Mouse (Mus musculus): Measurements from ENCODE around the gene Gars. TPM values are rescaled to one million over a fixed set of nuclear protein-coding genes. Genes with fewer than 3 reads are reported as not detected.

Gars gene
- total RNA-seq, 1 experiment from 2014 or later, result 116 TPM

- no peak for ATAC-seq (replicated peaks; ENCODE audit: low read depth, poor library complexity, severe bottlenecking)
Measured at GRCm38 (mm10) chr6:55027642-55028041, 10.2 kb upstream of the Gars start.

DNA sequence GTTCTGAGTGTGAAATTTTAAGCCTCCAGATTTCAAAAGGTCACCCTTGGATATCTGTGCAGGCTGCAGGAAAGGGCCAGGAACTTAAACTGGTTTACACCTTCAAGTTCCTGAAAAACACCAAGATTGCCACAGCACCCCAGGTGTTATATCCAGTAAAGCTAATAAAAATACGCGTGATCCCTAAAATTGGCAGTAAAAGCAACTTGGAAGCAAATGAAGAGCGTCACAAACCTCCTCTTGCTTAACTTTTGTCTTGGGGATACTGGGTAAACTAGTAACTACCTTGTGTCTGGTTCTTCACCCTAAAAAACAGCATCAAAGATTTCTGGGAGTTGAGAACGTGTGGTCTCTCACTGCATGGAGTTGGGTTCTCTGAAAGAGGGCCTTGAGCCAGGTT, 1.1 kb upstream of the Gars start:
- ATAC-seq (replicated peaks; ENCODE audit: low read depth, poor library complexity, severe bottlenecking), result no peak

DNA sequence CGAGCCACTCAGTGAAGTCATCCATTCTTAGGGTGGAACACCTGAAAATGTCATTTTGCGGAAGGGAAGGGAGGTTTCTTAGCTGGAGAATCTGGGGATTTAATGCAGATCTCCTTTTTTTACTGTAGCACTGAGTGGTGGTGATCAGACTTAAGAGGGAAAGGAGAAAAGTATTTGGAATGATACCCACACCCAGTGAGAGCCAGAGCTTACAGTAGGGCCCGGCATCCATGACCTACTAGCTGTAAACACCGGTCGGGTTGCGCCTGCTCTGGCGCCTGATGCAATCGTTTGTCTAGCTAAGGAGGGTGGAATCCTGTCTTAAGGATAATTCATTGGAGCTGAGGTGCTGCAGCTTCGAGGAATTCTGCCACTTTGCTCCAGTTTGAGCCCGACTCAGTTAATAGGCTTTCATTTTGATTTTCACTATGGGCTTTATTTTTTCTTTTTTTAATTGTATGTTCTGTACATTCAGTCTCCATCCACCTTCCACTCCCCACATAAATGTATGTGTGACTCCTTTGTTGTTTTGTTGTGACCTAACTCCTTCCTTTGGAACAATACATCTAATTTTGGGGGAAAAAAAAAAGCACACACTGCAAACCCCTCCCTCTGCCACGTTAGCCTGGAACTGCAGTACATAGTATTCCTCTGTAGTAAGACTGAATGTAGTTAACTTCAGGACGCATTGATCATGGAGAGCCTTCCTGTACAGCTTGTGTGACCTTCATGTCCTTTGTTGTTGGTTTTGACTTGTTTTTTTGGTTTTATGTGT, 1.1 kb downstream of the Gars start:
- ATAC-seq (replicated peaks; ENCODE audit: low read depth, poor library complexity, severe bottlenecking), result no peak

DNA sequence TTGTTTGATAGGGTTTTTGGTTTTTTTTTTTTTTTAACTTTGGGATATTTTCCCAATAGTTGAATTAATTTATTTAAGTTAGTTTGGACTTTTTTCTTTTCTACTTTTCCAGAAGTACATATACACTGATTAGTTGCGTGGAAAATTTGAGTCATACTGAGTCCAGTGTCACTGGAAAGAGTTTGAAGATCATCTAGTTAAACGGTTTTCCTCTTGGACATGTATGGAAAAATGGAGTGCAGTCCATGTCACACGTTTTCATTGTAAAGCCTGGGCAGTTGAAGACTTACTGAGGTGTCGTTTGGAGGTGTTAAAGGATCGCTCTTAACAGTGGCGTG, 1.6 kb downstream of the Gars start:
- no peak for ATAC-seq (replicated peaks; ENCODE audit: low read depth, poor library complexity, severe bottlenecking)

GRCm38 (mm10) chr6:55040031-55040430, 2.2 kb downstream of the Gars start:
- ATAC-seq (replicated peaks; ENCODE audit: low read depth, poor library complexity, severe bottlenecking), result no peak

DNA sequence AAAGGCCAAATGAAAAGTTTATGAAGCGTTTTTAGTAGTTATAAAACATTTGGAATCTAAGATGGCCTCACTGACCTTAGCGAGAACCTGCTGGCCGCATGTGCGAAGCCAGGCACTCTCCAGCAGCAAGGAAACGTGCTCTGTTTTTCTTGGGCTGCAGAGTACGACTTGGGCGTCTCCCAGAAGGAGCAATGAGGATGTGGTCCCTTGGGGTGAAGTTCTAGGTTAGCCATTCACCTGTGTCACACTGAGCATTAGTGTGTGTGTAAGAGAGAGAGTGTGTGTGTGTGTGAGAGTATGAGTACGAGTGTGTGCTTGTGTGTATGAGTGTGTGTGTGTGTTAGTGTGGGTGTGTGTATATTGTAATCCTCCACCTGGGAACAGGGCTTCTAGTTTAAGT, 5.4 kb downstream of the Gars start:
- ATAC-seq (replicated peaks; ENCODE audit: low read depth, poor library complexity, severe bottlenecking), result no peak

- no peak for ATAC-seq (replicated peaks; ENCODE audit: low read depth, poor library complexity, severe bottlenecking)
Measured at GRCm38 (mm10) chr6:55044542-55044941, 6.7 kb downstream of the Gars start.

DNA sequence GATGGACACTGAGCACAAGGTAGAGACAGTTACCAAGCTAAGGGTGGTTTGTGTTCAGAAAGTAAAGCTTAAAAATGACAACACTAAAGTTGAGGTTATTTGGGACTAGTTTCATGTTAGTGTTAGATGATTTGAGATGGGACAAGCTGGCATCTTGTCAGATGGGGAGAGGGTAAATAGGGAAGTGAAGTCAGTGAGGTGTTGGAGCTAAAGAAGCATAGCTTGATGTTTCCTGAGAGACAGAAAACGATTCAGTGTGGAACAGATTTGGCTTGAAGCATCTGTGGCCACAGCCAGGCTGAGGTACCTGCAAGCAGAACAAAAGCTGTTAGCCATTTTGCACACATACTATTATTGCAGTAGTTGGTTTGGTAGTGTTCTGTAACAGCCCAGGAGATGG, 7.5 kb downstream of the Gars start:
- ATAC-seq (replicated peaks; ENCODE audit: low read depth, poor library complexity, severe bottlenecking), result no peak; the same call in 1 of the 2 replicates

- ATAC-seq (replicated peaks; ENCODE audit: low read depth, poor library complexity, severe bottlenecking), result no peak
Measured at GRCm38 (mm10) chr6:55049186-55049585, 11.4 kb downstream of the Gars start.

DNA sequence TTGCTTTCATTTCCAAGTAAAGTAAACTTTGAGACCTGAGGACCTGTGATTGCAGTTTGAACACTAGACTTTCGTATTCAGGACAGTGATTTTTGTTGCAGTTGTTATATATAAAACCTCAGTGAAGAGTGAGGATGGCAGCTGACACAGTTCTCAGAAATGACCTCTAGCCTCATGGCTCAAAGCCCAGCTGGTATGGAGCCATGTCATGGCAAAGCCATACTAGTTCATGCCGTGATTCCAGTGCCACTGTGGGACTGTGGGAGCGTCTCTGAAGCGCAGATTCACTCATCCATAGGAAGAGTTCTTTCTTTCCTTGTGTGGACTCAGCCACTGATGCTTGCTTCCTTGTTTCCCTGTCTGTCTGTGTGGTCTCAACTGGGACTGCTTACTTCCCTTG, 16.7 kb downstream of the Gars start:
- ATAC-seq (replicated peaks; ENCODE audit: low read depth, poor library complexity, severe bottlenecking), result no peak

GRCm38 (mm10) chr6:55057427-55057826, 19.6 kb downstream of the Gars start:
- ATAC-seq (replicated peaks; ENCODE audit: low read depth, poor library complexity, severe bottlenecking), result no peak

DNA sequence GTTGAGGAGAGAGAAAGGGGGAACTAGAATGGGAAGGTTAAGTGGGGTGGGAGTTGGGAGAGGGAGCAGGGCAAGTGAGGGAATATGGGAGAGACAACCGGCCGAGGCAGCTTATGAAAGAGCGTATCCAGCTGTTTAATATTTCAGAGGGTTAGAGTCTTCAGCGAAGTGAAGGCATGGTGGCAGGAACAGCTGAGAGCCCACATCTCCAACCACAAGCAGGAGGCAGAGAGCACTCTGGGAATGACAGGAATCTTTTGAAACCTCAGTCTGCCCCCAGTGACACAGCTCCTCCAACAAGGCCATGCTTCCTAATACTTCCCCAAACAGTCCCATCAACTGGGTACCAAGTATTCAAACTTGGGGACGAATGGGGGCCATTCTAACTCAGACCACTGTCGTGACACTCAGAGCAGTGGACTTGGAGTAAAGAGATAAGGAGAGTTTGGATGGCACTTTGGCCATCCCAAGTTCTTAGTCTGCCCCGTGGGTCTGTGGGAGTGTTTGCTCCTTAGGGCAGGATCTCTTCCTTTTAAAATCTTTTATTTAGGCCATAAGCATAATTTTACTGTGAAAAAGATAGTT, 22.5 kb downstream of the Gars start:
- ATAC-seq (replicated peaks; ENCODE audit: low read depth, poor library complexity, severe bottlenecking), result no peak

DNA sequence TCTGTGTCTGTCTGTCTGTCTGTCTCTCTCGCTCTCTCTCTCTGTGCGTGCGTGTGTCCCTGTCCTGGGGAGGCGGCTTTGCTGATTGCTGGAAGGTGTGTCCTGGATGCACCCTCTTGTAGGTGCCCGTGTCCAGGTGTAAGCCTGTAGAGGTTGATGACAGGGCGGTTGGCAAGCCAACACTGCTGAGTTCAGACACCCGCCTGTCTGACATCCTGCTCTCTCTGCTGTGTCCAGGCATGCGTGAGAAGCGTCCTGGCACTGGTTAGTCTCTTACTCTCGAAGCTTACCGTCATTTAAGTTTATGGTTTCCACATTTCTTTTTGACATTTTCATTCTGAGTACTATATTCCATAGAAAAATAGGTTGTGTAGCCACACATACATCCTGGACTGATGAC, 23.5 kb downstream of the Gars start:
- ATAC-seq (replicated peaks; ENCODE audit: low read depth, poor library complexity, severe bottlenecking), result no peak

DNA sequence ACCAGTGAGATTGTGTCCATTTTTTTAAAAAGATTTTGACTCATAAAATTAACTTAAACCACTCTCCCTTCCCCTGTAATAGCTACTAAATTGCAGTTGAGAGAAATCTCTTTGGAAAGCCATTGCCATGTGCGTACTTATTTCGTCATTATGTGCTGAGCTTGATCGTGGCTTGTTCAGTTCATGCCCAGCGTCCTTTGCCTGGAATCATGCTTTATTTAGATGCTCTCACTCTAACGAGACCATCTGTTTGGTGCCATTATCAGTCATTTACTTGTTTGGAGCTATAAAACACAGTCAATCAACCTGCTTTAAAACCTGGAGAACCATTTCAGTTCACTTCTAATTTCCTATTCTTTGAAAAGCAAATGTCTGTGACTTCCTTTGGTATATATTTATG, 24.4 kb downstream of the Gars start:
- no peak for ATAC-seq (replicated peaks; ENCODE audit: low read depth, poor library complexity, severe bottlenecking)

DNA sequence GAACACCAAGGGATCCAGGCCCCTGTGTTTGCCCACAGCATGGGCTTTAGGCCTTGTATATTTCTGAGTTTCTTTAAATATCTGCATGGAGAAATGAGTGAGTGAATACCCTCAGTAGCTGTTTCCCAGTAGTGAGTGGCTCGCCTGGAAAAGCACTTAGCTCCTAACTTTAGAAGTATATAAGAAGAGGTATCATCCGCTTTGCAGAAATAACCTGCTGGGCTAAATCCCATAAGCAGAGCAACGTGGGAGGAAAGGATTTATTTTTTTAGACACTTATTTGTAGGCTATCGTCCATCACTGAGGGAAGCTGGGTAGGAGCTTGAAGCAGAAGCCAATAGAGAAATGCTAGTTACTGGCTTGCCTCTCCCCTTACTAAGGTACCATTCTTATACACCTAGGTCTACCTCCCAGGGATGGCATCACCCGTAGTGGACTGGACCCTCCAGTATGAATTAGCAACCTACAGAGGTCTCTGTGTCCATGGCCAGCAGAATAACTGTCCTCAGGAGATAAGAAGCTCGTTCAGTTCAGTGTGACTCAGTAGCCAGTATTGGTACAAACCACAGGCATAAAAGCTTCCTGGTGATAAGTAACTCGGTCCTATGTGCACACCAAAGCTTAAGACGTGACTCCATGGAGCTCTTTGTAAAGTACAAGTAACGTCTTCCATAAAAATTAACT, 26.1 kb downstream of the Gars start:
- no peak for ATAC-seq (replicated peaks; ENCODE audit: low read depth, poor library complexity, severe bottlenecking)

DNA sequence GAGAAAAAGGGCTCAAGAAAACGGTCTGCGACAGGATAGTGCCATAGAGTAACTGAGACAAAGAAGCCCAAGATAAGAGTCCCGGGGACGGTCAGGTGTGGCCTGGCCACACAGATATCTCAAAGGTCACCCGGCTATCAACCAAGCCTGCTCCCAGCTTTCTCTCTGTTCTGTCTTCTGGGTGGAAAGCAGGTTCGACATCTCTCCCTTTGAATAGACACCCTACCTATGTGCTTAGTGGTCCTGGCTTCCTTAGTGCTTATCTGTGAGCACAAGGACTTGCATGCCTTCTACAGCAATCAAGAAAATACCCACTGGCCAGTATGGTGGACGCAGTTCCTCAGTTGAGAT, 26.6 kb downstream of the Gars start:
- no peak for ATAC-seq (replicated peaks; ENCODE audit: low read depth, poor library complexity, severe bottlenecking)

- no peak for ATAC-seq (replicated peaks; ENCODE audit: low read depth, poor library complexity, severe bottlenecking)
Measured at GRCm38 (mm10) chr6:55065903-55066302, 28.1 kb downstream of the Gars start.

DNA sequence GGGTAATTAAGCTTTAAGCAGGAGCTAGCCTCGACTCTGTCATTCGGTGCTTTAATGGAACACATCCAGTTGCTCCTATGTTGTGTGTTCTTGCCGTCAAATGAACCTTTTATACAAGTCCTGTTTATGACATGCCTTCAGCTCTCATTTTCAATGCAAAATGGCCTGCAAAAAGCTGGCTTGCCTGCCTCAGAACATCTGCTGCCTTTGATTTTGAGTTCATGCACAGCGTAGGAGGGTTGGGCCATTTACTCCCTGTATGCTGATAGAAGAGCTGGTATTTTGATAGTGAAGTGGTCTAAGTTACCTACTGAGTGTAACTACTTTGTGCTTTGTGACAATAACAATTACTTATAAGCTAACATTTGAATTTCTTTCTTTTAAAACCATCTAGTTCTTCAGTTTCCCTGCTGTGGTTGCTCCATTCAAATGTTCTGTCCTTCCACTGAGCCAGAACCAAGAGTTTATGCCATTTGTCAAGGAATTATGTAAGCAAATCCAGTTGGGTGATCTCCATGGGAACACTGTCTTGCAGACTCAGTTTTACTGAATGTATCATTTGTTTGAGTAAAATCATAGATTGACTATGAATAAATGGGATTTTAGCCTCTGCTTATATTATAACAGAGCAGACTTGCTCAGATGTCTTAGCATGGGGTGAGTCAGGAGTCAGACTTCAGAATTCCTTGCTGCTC, 38.9 kb downstream of the Gars start:
- ATAC-seq (replicated peaks; ENCODE audit: low read depth, poor library complexity, severe bottlenecking), result no peak

- no peak for ATAC-seq (replicated peaks; ENCODE audit: low read depth, poor library complexity, severe bottlenecking)
Measured at GRCm38 (mm10) chr6:55081379-55081778, 43.6 kb downstream of the Gars start.

- ATAC-seq (replicated peaks; ENCODE audit: low read depth, poor library complexity, severe bottlenecking), result no peak
Measured at GRCm38 (mm10) chr6:55082261-55083051, 44.6 kb downstream of the Gars start.

Data from common myeloid progenitor, adult 5-6 weeks (primary cell).